Mouse (Mus musculus) MEL (cell line): Measurements from ENCODE around the gene Spns2. TPM values are rescaled to one million over a fixed set of nuclear protein-coding genes. Genes with fewer than 3 reads are reported as not detected.

ENCODE experiments used
- DNase-seq: peaks from one replicate; pipeline ENCODE4 v3.0.0; 2011; ENCODE audit warnings: low read depth, low spot score
- H3K27ac ChIP-seq: 2 replicates; pipeline ENCODE4 v1.5.1; 2012; ENCODE audit warnings: low read depth, mild to moderate bottlenecking, control low read depth, low read length, moderate library complexity; ENCODE audit not compliant: control insufficient read depth
- H3K27me3 ChIP-seq, 2 experiments: fragments of 150-350 bp in 1 of 2; sonication (generic) in 1 of 2; 2 replicates each; pipeline ENCODE4 v1.6.1; 2012; ENCODE audit warnings: low read length in 2 of 2, mild to moderate bottlenecking in 2 of 2, improper control_type of control experiment in 1 of 2, moderate library complexity in 1 of 2; ENCODE audit not compliant: insufficient read depth in 2 of 2, control insufficient read depth in 1 of 2
- H3K36me3 ChIP-seq, 2 experiments: 2 replicates each; pipeline ENCODE4 v1.6.1; 2012 to 2014; ENCODE audit warnings: low read length in 2 of 2, improper control_type of control experiment in 1 of 2, inconsistent platforms in 1 of 2, mild to moderate bottlenecking in 1 of 2; ENCODE audit not compliant: insufficient read depth in 2 of 2, control insufficient read depth in 1 of 2
- H3K4me1 ChIP-seq, 2 experiments: fragments of 150-350 bp in 1 of 2; sonication (generic) in 1 of 2; 2 replicates each; pipeline ENCODE4 v1.6.1; 2012; ENCODE audit warnings: low read length in 2 of 2, improper control_type of control experiment in 1 of 2, mild to moderate bottlenecking in 1 of 2; ENCODE audit not compliant: insufficient read depth in 2 of 2, control insufficient read depth in 1 of 2
- H3K4me3 ChIP-seq, 2 experiments: fragments of 150-350 bp in 1 of 2; sonication (generic) in 1 of 2; 2 replicates each; pipeline ENCODE4 v1.5.1; 2012; ENCODE audit warnings: low read depth in 2 of 2, low read length in 2 of 2, mild to moderate bottlenecking in 2 of 2, moderate library complexity in 2 of 2, control low read depth in 1 of 2, improper control_type of control experiment in 1 of 2; ENCODE audit not compliant: control insufficient read depth in 1 of 2, insufficient read depth in 1 of 2
- H3K79me2 ChIP-seq: 2 replicates; pipeline ENCODE4 v1.6.1; 2012; ENCODE audit warnings: mild to moderate bottlenecking, low read length, moderate library complexity; ENCODE audit not compliant: control insufficient read depth, poor library complexity, insufficient read depth
- H3K9ac ChIP-seq: 2 replicates; pipeline ENCODE4 v1.6.1; 2012; ENCODE audit warnings: low read depth, mild to moderate bottlenecking, control low read depth, low read length, moderate library complexity; ENCODE audit not compliant: control insufficient read depth, poor library complexity, severe bottlenecking
- H3K9me3 ChIP-seq: fragments of 150-350 bp; sonication (generic); replicated peaks from 2 replicates; pipeline ENCODE4 v1.6.1; 2012; ENCODE audit warnings: mild to moderate bottlenecking, low read length, improper control_type of control experiment, moderate library complexity; ENCODE audit not compliant: insufficient read depth
- BHLHE40 ChIP-seq: IDR thresholded peaks from 2 replicates; pipeline ENCODE4 v1.6.1; 2012; ENCODE audit warnings: low read depth, mild to moderate bottlenecking, inconsistent platforms, low read length, improper control_type of control experiment, borderline replicate concordance
- CHD1 ChIP-seq: IDR thresholded peaks from 2 replicates; pipeline ENCODE4 v1.6.1; 2012; ENCODE audit warnings: low read depth, mild to moderate bottlenecking, inconsistent platforms, low read length, improper control_type of control experiment
- CHD2 ChIP-seq: IDR thresholded peaks from 2 replicates; pipeline ENCODE4 v1.6.1; 2011; ENCODE audit warnings: low read length, improper control_type of control experiment
- CTCF ChIP-seq, 3 experiments: IDR thresholded peaks in 2 of 3; conservative IDR thresholded peaks in 1 of 3; 2 replicates each; pipeline ENCODE4 v1.5.1; 2011 to 2012; ENCODE audit warnings: low read length in 3 of 3, low read depth in 2 of 3, mild to moderate bottlenecking in 2 of 3, improper control_type of control experiment in 1 of 3, inconsistent platforms in 1 of 3, mixed read lengths in 1 of 3, moderate library complexity in 1 of 3; ENCODE audit not compliant: control insufficient read depth in 1 of 3, insufficient read depth in 1 of 3, poor library complexity in 1 of 3, severe bottlenecking in 1 of 3
- E2F4 ChIP-seq: IDR thresholded peaks from 2 replicates; pipeline ENCODE4 v1.6.1; 2011; ENCODE audit warnings: low read depth, low read length, improper control_type of control experiment, borderline replicate concordance
- ELF1 ChIP-seq: IDR thresholded peaks from 2 replicates; pipeline ENCODE4 v1.6.1; 2014; ENCODE audit warnings: low read depth, mild to moderate bottlenecking, inconsistent platforms, low read length, improper control_type of control experiment, moderate library complexity
- EP300 ChIP-seq, 2 experiments: IDR thresholded peaks; 2 replicates each; pipeline ENCODE4 v1.6.1; 2011; ENCODE audit warnings: improper control_type of control experiment in 2 of 2, low read length in 2 of 2, low read depth in 1 of 2, mild to moderate bottlenecking in 1 of 2
- JUND ChIP-seq: IDR thresholded peaks from 2 replicates; pipeline ENCODE4 v1.6.1; 2011; ENCODE audit warnings: low read depth, mild to moderate bottlenecking, improper control_type of control experiment, low read length
- MAFK ChIP-seq: IDR thresholded peaks from 2 replicates; pipeline ENCODE4 v1.6.1; 2011; ENCODE audit warnings: low read depth, mild to moderate bottlenecking, low read length, improper control_type of control experiment, borderline replicate concordance
- MAX ChIP-seq: IDR thresholded peaks from 2 replicates; pipeline ENCODE4 v1.6.1; 2011; ENCODE audit warnings: low read length, improper control_type of control experiment
- MAZ ChIP-seq: IDR thresholded peaks from 2 replicates; pipeline ENCODE4 v1.6.1; 2012; ENCODE audit warnings: low read depth, mild to moderate bottlenecking, inconsistent platforms, low read length, improper control_type of control experiment
- MEF2A ChIP-seq: IDR thresholded peaks from 2 replicates; pipeline ENCODE4 v1.6.1; 2014; ENCODE audit warnings: low read depth, mild to moderate bottlenecking, inconsistent platforms, low read length, improper control_type of control experiment; ENCODE audit not compliant: poor library complexity, insufficient replicate concordance, severe bottlenecking; ENCODE audit errors: extremely low read depth
- NELFE ChIP-seq: IDR thresholded peaks from 2 replicates; pipeline ENCODE4 v1.6.1; 2011; ENCODE audit warnings: low read depth, low read length, improper control_type of control experiment
- NRF1 ChIP-seq: IDR thresholded peaks from 2 replicates; pipeline ENCODE4 v1.6.1; 2014; ENCODE audit warnings: low read depth, mild to moderate bottlenecking, inconsistent platforms, low read length, improper control_type of control experiment, moderate library complexity; ENCODE audit not compliant: poor library complexity, insufficient read depth, severe bottlenecking
- POLR2A ChIP-seq, 2 experiments: IDR thresholded peaks; 2 replicates each; pipeline ENCODE4 v1.6.1; 2011 to 2012; ENCODE audit warnings: low read length in 2 of 2, mild to moderate bottlenecking in 2 of 2, control low read depth in 1 of 2, improper control_type of control experiment in 1 of 2, low read depth in 1 of 2, moderate library complexity in 1 of 2; ENCODE audit not compliant: control insufficient read depth in 1 of 2, insufficient read depth in 1 of 2, poor library complexity in 1 of 2
- POLR2AphosphoS5 ChIP-seq: IDR thresholded peaks from 2 replicates; pipeline ENCODE4 v1.6.1; 2012; ENCODE audit warnings: low read depth, borderline replicate concordance, mild to moderate bottlenecking, inconsistent platforms, low read length, moderate library complexity, mixed read lengths
- RCOR1 ChIP-seq: IDR thresholded peaks from 2 replicates; pipeline ENCODE4 v1.6.1; 2012; ENCODE audit warnings: low read depth, mild to moderate bottlenecking, inconsistent platforms, low read length, improper control_type of control experiment
- SIN3A ChIP-seq: IDR thresholded peaks from 2 replicates; pipeline ENCODE4 v1.6.1; 2012; ENCODE audit warnings: low read length, improper control_type of control experiment, inconsistent platforms
- TBP ChIP-seq: IDR thresholded peaks from 2 replicates; pipeline ENCODE4 v1.8.0; 2011; ENCODE audit warnings: low read depth, low read length, improper control_type of control experiment
- TCF12 ChIP-seq: IDR thresholded peaks from 2 replicates; pipeline ENCODE4 v1.6.1; 2014; ENCODE audit warnings: low read depth, mild to moderate bottlenecking, inconsistent platforms, low read length, improper control_type of control experiment, moderate library complexity
- UBTF ChIP-seq: IDR thresholded peaks from 2 replicates; pipeline ENCODE4 v1.6.1; 2012; ENCODE audit warnings: low read depth, mild to moderate bottlenecking, inconsistent platforms, low read length, improper control_type of control experiment, moderate library complexity, borderline replicate concordance; ENCODE audit not compliant: insufficient read depth
- ZC3H11A ChIP-seq: IDR thresholded peaks from 2 replicates; pipeline ENCODE4 v1.6.1; 2012; ENCODE audit warnings: low read depth, mild to moderate bottlenecking, inconsistent platforms, low read length, improper control_type of control experiment
- ZMIZ1 ChIP-seq: IDR thresholded peaks from 2 replicates; pipeline ENCODE4 v1.6.1; 2012; ENCODE audit warnings: low read depth, mild to moderate bottlenecking, inconsistent platforms, low read length, improper control_type of control experiment, moderate library complexity
- polyA plus RNA-seq, 2 experiments: library from polyadenylated mRNA; stranded (reverse) in 1 of 2; unstranded in 1 of 2; fragments of >175 nt in 1 of 2; fragments of >200 nt in 1 of 2; gene quantifications; 2 replicates each; pipeline versions ENCODE4 v1.2.1 to v1.2.4; 2012; ENCODE audit warnings: low replicate concordance in 2 of 2, low read depth in 1 of 2; ENCODE audit not compliant: insufficient read length in 2 of 2, insufficient read depth in 1 of 2, missing spikeins in 1 of 2
- total RNA-seq: library from RNA; depleted of rRNA; stranded (reverse); fragments of 300-350 nt; gene quantifications from 2 replicates; pipeline ENCODE4 v1.2.3, GENCODE M21; 2012

The Spns2 gene
- total and polyA plus RNA-seq, 3 experiments, result 0.58 to 3.0 TPM; not detected in 1

DNA sequence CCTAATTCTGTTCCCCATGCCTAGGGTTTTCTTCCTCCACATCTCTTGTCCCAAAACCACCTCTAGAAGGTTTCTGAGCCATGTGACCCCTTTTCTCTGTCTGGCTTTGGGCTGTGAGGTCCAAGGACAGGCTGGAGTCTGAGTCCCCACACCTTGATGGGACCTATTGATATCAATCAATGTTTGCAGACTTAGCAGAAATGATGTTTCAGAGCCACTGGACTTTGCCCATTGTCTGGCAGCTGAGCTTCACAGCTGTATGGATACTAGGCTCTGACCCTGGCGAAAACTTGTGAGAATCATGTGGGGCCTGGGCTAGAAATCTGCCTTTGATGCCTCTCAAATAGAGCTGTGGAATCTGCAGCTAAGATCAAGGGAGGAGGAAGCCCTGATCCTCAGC lies 7.1 kb upstream of the Spns2 start:
- no peak for TF ChIP-seq ELF1
- no peak for TF ChIP-seq TBP
- TF ChIP-seq SIN3A, result no peak
- no peak for TF ChIP-seq MAX
- TF ChIP-seq JUND, result no peak
- TF ChIP-seq MAZ, result no peak
- TF ChIP-seq ZMIZ1, result no peak
- TF ChIP-seq ZC3H11A, result no peak
- TF ChIP-seq E2F4, result no peak
- no peak for TF ChIP-seq BHLHE40
- TF ChIP-seq POLR2AphosphoS5, result no peak
- TF ChIP-seq, all 39 proteins: peak for 0

DNA sequence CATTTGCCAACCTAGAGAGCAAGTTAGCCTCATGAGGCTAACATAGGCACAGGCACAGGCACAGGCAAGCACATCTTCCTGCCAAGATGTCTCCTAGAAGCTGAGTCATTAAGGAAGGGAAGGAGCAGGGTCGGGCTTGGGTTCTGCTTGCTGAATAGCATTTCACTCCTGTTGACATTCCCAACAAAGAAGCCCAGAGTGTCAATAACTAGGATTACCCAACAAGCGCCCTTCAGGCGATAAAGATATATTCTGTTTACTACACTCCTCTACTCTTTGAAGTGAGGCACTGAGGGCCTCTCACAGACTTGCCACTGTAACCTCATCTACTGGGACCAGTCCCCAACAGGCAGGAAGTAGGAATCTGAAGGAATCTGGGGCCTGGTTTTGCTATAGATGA lies 6.4 kb upstream of the Spns2 start:
- no peaks in the 10 kb centered on the region for H3K4me1 ChIP-seq
- no peaks in the 10 kb centered on the region for H3K9me3 ChIP-seq
- no peak for DNase-seq
- H3K36me3 ChIP-seq, result no peaks in the 10 kb centered on the region
- TF ChIP-seq TCF12, result no peak
- no peak for TF ChIP-seq UBTF
- no peak for TF ChIP-seq BHLHE40
- TF ChIP-seq MAFK, result no peak
- TF ChIP-seq NRF1, result no peak
- TF ChIP-seq NELFE, result no peak
- TF ChIP-seq CHD2, result no peak
- TF ChIP-seq SIN3A, result no peak
- TF ChIP-seq MAZ, result no peak
- TF ChIP-seq RCOR1, result no peak
- no peak for TF ChIP-seq MEF2A
- no peak for TF ChIP-seq TBP
- TF ChIP-seq POLR2A (IDR thresholded peaks at IDR 0.05; ENCODE audit: control insufficient read depth in 1 of 2, insufficient read depth in 1 of 2, low read depth in 1 of 2, low read length in 2 of 2, poor library complexity in 1 of 2), result no peak
- no peak for TF ChIP-seq EP300 (IDR thresholded peaks at IDR 0.05; ENCODE audit: low read depth in 1 of 2, low read length in 2 of 2)
- no peak for TF ChIP-seq CHD1
- no peak for TF ChIP-seq ZMIZ1
- no peak for TF ChIP-seq MAX
- no peak for TF ChIP-seq CTCF (IDR thresholded peaks at IDR 0.05 in 2 of 3, conservative IDR thresholded peaks at IDR 0.05 in 1 of 3; ENCODE audit: control insufficient read depth in 1 of 3, insufficient read depth in 1 of 3, low read depth in 2 of 3, low read length in 3 of 3, poor library complexity in 1 of 3, severe bottlenecking in 1 of 3)
- no peaks in the 10 kb centered on the region for H3K27me3 ChIP-seq
- no peak overlapping the region for H3K27ac ChIP-seq
- no peaks in the 10 kb centered on the region for H3K79me2 ChIP-seq
- H3K4me3 ChIP-seq, result no peak overlapping the region
- H3K9ac ChIP-seq, result no peak overlapping the region

More for the DNA sequence above, 7.1 kb upstream of the Spns2 start:
- H3K27ac ChIP-seq, result no peak overlapping the region
- 0 out of 4 replicates have a peak, but pooled peaks cover 0 to 4% of the 10 kb centered on the region in 2 experiments for H3K4me1 ChIP-seq
- no peak overlapping the region for H3K9ac ChIP-seq
- no peaks in the 10 kb centered on the region for H3K27me3 ChIP-seq
- H3K4me3 ChIP-seq, result no peak overlapping the region
- H3K9me3 ChIP-seq, result no peaks in the 10 kb centered on the region
- no peak for DNase-seq
- H3K79me2 ChIP-seq, result no peaks in the 10 kb centered on the region
- H3K36me3 ChIP-seq, result no peaks in the 10 kb centered on the region; a peak in 1 of 4 replicates
